ENCODE assay signal across 21 mouse cellular contexts in the genomic region with DNA sequence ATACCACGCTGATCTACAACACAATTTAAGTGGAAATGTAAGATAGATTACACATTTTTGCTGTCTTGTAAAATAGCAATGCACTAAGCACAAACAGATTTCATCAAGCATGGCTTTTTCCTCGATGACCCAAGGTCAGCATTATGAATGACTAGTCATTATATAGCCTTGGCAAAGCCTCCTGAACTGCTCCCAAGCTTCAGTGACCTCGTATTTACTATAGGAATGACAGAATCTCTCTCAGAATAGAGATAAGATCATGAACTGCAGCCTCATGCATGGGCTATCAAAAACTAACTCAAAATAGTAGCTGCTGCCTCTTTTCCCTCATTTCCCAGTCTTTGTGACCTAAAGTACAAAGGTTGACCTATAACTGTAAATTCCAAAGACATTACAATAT.
DNase-seq lines count a peak whose midpoint lies in the region; ATAC-seq and TF ChIP-seq lines count a peak whose summit lies in the region.
"Had no signal": no experiment of that assay in that cellular context is flagged by ENCODE, and none has a peak within 500 bp of the region (broad histone marks: within the 10 kb centered on the region; RNA-seq: fewer than 3 reads in every experiment).

No protein-coding gene starts in this region.

- no peak for TF ChIP-seq CTCF in kidney, adult 2 months (conservative IDR thresholded peaks at IDR 0.05; ENCODE audit: insufficient read depth, insufficient read length, low read depth, low read length)
- no peak for TF ChIP-seq CTCF in kidney, postnatal 0 days (IDR thresholded peaks at IDR 0.05; ENCODE audit: low read depth)

- TF ChIP-seq POLR2A in kidney, adult 2 months (IDR thresholded peaks at IDR 0.05; ENCODE audit: low read depth, low read length) = no peak

- WGBS in kidney, adult 2 months = 27% methylated on average over 3 of the region's 3 CpGs
- whole genome bisulfite sequencing in kidney, postnatal 0 days = 42% methylated on average over 3 of the region's 3 CpGs
- WGBS in intestine, embryonic 16.5 days = 38% methylated on average over 3 of the region's 3 CpGs
- WGBS in heart, embryonic 11.5 days (ENCODE audit: insufficient replicate concordance) = 64% methylated on average over 3 of the region's 3 CpGs

- no peak for ATAC-seq in kidney, postnatal 0 days (replicated peaks; ENCODE audit: low FRiP score, low read depth)
- peak; percentile 80 for ATAC-seq in intestine, embryonic 16.5 days
- no peak for ATAC-seq in heart, embryonic 11.5 days (replicated peaks; ENCODE audit: insufficient number of reproducible peaks, low FRiP score, low TSS enrichment)
- ATAC-seq: CD4-positive, CD25-positive, alpha-beta regulatory T cell, adult 4 months had no signal

- no peak for DNase-seq in kidney, adult 2 months
- DNase-seq in kidney, postnatal 25 days = no peak
- DNase-seq in kidney, postnatal 0 days (ENCODE audit: low spot score) = peak; percentile 3
- no peak for DNase-seq in kidney, adult 9 months
- DNase-seq in adipocyte (ENCODE audit: low spot score) = peak; percentile 3
- DNase-seq: B cell, adult 2 months; cerebellum, adult 18-20 months; cerebellum, adult 9-11 months; cerebellum, postnatal 36 days; gastrocnemius, postnatal 10 days; heart, adult 18-20 months had no signal

- no peak overlapping the region for H3K4me2 ChIP-seq in kidney, postnatal 0 days (ENCODE audit: low read length)
- no peak overlapping the region for H3K4me2 ChIP-seq in intestine, embryonic 16.5 days (ENCODE audit: low read depth, low read length)
- no peak overlapping the region for H3K4me2 ChIP-seq in heart, embryonic 11.5 days
- H3K4me2 ChIP-seq: embryonic facial prominence, embryonic 13.5 days; forebrain, embryonic 12.5 days; heart, embryonic 15.5 days; hindbrain, embryonic 15.5 days had no signal

- H3K27ac ChIP-seq in kidney, adult 2 months (ENCODE audit: insufficient read depth, low read depth, low read length) = peak overlapping the region; percentile 31; the same call in 1 of the 2 replicates
- no peak overlapping the region for H3K27ac ChIP-seq in kidney, postnatal 0 days
- no peak overlapping the region for H3K27ac ChIP-seq in intestine, embryonic 16.5 days (ENCODE audit: low read length)
- H3K27ac ChIP-seq in heart, embryonic 11.5 days (ENCODE audit: low read depth, low read length) = no peak overlapping the region
- H3K27ac ChIP-seq: embryonic facial prominence, embryonic 13.5 days; forebrain, embryonic 12.5 days; heart, embryonic 10.5 days; heart, embryonic 15.5 days; hindbrain, embryonic 10.5 days; hindbrain, embryonic 15.5 days had no signal

- no peaks in the 10 kb centered on the region for H3K9me3 ChIP-seq in kidney, postnatal 0 days (replicated peaks; ENCODE audit: low read length)
- no peaks in the 10 kb centered on the region for H3K9me3 ChIP-seq in intestine, embryonic 16.5 days (ENCODE audit: control insufficient read depth, low read length)
- H3K9me3 ChIP-seq in heart, embryonic 11.5 days (replicated peaks; ENCODE audit: control insufficient read depth, low read length) = no peaks in the 10 kb centered on the region
- H3K9me3 ChIP-seq: embryonic facial prominence, embryonic 13.5 days; forebrain, embryonic 12.5 days; G1E; heart, embryonic 10.5 days; heart, embryonic 15.5 days; hindbrain, embryonic 10.5 days; hindbrain, embryonic 15.5 days had no signal

- H3K9ac ChIP-seq in kidney, postnatal 0 days (ENCODE audit: low read depth, low read length) = no peak overlapping the region
- no peak overlapping the region for H3K9ac ChIP-seq in intestine, embryonic 16.5 days (ENCODE audit: low read depth, low read length)
- no peak overlapping the region for H3K9ac ChIP-seq in heart, embryonic 11.5 days (ENCODE audit: low read depth, low read length)
- H3K9ac ChIP-seq: embryonic facial prominence, embryonic 13.5 days; forebrain, embryonic 12.5 days; heart, embryonic 15.5 days; hindbrain, embryonic 15.5 days had no signal

- H3K4me3 ChIP-seq in kidney, adult 2 months (ENCODE audit: insufficient read depth, low read depth, low read length) = no peak overlapping the region
- H3K4me3 ChIP-seq in kidney, postnatal 0 days (replicated peaks; ENCODE audit: low read depth, low read length) = no peak overlapping the region
- H3K4me3 ChIP-seq in intestine, embryonic 16.5 days (ENCODE audit: low read length) = no peak overlapping the region
- no peak overlapping the region for H3K4me3 ChIP-seq in heart, embryonic 11.5 days (ENCODE audit: low read depth, low read length)
- H3K4me3 ChIP-seq: embryonic facial prominence, embryonic 13.5 days; forebrain, embryonic 12.5 days; heart, embryonic 10.5 days; heart, embryonic 15.5 days; hindbrain, embryonic 10.5 days; hindbrain, embryonic 15.5 days had no signal

- peaks cover 2% of the 10 kb centered on the region; the same call in 1 of the 2 replicates for H3K4me1 ChIP-seq in kidney, adult 2 months (ENCODE audit: control insufficient read depth, insufficient read depth, low read length)
- H3K4me1 ChIP-seq in kidney, postnatal 0 days (replicated peaks; ENCODE audit: insufficient read depth, low read length) = 0 out of 2 replicates have a peak, but pooled peaks cover 3% of the 10 kb centered on the region
- peaks cover 6% of the 10 kb centered on the region; the same call in 1 of the 2 replicates for H3K4me1 ChIP-seq in intestine, embryonic 16.5 days (ENCODE audit: control insufficient read depth, insufficient read depth, low read length)
- H3K4me1 ChIP-seq in heart, embryonic 11.5 days (ENCODE audit: control insufficient read depth, insufficient read depth, low read length) = no peaks in the 10 kb centered on the region
- H3K4me1 ChIP-seq: embryonic facial prominence, embryonic 13.5 days; forebrain, embryonic 12.5 days; heart, embryonic 10.5 days; heart, embryonic 15.5 days; hindbrain, embryonic 10.5 days; hindbrain, embryonic 15.5 days had no signal

- no peaks in the 10 kb centered on the region for H3K27me3 ChIP-seq in kidney, adult 2 months (replicated peaks; ENCODE audit: control insufficient read depth, insufficient read depth, low read length)
- H3K27me3 ChIP-seq in kidney, postnatal 0 days (ENCODE audit: insufficient read depth, low read length) = no peaks in the 10 kb centered on the region
- no peaks in the 10 kb centered on the region for H3K27me3 ChIP-seq in intestine, embryonic 16.5 days (replicated peaks; ENCODE audit: control insufficient read depth, insufficient read depth, low read length)
- H3K27me3 ChIP-seq in heart, embryonic 11.5 days (ENCODE audit: control insufficient read depth, insufficient read depth, low read length) = no peaks in the 10 kb centered on the region
- H3K27me3 ChIP-seq: embryonic facial prominence, embryonic 13.5 days; forebrain, embryonic 12.5 days; heart, embryonic 15.5 days; hindbrain, embryonic 15.5 days had no signal

- no peaks in the 10 kb centered on the region for H3K36me3 ChIP-seq in kidney, adult 2 months (ENCODE audit: control insufficient read depth, insufficient read depth, low read length)
- no peaks in the 10 kb centered on the region for H3K36me3 ChIP-seq in kidney, postnatal 0 days (ENCODE audit: insufficient read depth, low read length)
- no peaks in the 10 kb centered on the region for H3K36me3 ChIP-seq in intestine, embryonic 16.5 days (ENCODE audit: control insufficient read depth, insufficient read depth, low read length)
- no peaks in the 10 kb centered on the region for H3K36me3 ChIP-seq in heart, embryonic 11.5 days (ENCODE audit: control insufficient read depth, insufficient read depth, low read length)
- H3K36me3 ChIP-seq: embryonic facial prominence, embryonic 13.5 days; forebrain, embryonic 12.5 days; G1E; heart, embryonic 10.5 days; heart, embryonic 15.5 days; hindbrain, embryonic 10.5 days; hindbrain, embryonic 15.5 days had no signal

Comparison
In these comparisons a context has a peak if more than half of its experiments do, and no peak if none do; other contexts are left out.
1. DNase-seq: peak in kidney, postnatal 0 days (single experiment) and adipocyte (single experiment); none in kidney, adult 2 months (single experiment), kidney, postnatal 25 days (0 of 2) and kidney, adult 9 months (single experiment).